Mouse (Mus musculus): Measurements from ENCODE around the gene Pgpep1l. TPM values are rescaled to one million over a fixed set of nuclear protein-coding genes. Genes with fewer than 3 reads are reported as not detected.

Pgpep1l gene
- polyA plus RNA-seq (2015; fragmentation: Illumina TruSeq; extraction: RNeasy Lipid Tissue Mini Kit (QIAGEN cat#74804); ENCODE audit: low read depth, low replicate concordance): 1.7 TPM

DNA sequence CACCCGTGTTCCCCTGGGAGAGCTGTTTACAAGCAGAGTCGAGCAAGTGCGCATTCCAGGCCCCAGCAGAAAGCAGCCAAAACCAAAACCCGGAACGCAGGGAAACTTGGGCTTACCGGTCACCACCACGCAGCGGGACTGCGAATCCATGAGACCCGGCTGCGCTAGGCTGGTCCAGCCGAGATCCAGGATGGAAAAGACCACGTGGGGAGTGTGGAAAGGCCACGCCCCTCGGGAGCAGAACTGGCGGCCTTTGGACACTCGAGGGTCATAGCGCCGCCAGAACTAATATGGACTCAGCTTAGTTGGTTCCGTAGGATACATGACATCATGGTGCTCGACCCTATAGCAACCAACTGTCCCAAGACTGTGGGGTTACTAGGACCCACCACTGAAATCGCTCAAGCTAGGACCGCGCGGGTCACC is at the start of gene Pgpep1l:
Gene Pgpep1l (minus strand): TSS at position 206 of the 426 bp plus-strand sequence.

DNA sequence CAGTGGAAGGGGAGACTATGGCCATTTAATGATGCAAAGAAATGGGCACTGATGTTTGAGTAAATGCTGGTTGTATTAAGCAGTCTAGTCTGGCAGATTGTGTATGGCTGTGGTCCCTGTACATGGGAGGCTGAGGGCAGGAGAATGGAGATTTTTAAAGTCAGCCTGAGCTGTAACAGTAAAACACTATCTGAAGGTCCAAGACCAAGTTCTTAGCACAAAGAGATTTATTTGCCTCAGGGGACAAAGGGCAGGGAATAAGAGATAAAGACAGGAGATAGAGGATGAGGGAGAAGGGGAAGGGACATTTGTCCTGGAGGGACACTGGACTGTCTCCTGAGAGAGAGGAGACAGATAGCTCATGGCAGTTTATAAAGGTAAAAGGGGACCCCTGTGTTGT is 9.5 kb upstream of the Pgpep1l start, which contains the start of gene Fam169b:
Gene Fam169b (plus strand): TSS at position 325 of the 400 bp plus-strand sequence.

Other genes with a start within 250 kb of the Pgpep1l start
- gene Fam169b, start 9.6 kb upstream of the Pgpep1l start, polyA plus RNA-seq (2015; fragmentation: Illumina TruSeq; extraction: RNeasy Lipid Tissue Mini Kit (QIAGEN cat#74804); ENCODE audit: low read depth, low replicate concordance): 0.21 TPM

Data from brain, adult 10 weeks (tissue).